Mouse (Mus musculus): ENCODE data around the gene Nadk2.

Nadk2 gene

DNA sequence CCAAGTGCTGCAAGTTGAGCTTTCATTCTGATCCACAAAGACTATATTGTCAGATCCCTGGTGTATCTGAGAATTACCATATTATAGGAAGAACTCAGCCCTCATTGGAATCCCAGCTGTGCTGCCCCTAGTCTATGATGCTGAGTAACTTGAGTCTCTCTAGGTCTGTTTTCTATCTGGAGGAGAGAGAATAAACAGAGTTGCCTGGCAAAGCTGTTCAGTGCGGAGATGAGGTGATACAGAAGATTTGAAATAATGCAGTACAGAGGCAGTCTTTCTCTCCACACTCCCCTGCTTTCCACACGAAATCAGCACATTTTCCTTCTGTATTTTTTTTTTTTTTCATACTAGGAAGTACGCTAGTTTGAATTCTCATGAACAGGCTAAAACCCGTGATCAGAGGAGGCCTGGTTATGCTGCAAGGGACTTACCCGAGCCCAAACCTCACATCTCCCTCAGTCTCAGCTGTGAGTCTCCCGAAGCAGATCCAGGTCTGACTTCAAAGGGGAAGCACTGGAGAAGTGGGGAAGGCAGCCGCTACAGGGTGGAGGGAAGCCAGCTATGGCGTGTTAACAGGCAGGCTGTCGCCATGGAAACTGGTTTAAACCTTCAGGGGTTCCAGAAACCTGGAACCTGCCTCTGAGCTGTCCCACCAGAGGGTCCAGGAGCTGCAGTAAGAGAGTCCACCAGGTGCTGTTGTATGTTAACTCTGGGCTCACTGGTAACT lies 59.9 kb downstream of the Nadk2 start:
- DNase-seq (ENCODE audit: low read depth, low spot score) = no peak

DNA sequence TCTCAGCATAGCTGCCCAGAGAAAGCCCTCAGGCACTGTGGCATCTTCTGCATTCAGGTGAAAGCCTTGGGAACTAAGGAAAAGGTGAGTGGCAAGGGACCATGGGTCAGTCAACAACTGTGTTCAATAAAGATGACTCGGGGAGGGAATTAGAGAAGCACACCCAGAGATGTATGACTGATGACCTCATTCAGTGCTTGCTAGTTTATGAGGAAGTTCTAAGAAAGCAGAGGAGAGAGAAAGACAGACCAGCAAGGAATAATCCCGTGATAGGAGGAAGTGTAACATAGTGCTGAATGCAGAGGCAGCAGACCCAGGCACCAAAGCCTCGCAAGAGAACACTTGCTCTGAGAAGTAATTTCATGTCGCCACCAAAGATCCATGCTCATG lies 60.4 kb downstream of the Nadk2 start:
- no peak for DNase-seq (ENCODE audit: low read depth, low spot score)

DNA sequence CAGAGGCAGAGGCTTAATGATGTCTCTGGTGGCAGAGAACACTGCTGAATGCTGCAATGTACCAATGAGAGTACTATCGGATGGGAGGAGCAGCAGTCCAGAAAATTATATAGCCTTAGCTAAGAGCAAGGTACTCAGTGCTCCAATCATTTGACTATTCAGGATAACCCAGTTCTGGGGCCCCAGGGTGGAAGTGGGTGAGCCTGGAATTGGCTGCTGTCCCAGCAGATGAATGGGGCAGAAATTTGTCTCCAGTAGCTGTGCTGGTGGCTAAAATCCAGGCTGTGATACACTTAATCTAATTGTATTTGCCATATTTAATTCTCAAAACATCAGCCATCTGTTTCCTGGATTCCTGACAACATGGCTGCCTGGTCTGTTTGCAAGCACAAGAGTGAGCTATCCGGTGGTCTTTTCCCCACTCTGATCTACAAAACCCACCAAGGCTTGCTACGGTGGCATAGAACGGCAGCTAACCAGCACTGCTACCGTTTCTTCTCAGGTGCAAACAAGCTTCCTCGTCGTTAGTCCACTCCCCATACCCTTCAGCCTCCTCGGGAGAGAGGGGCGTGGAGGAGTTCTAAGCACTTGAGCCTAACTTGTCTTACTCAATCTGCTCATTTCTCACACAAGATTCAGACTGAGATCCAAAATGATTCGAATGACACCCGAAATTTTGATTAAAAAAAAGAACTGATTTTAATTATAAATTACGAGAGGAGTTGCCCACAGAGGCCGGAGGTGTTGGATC lies 61.8 kb downstream of the Nadk2 start:
- no peak for DNase-seq (ENCODE audit: low read depth, low spot score)

- no peak for DNase-seq (ENCODE audit: low read depth, low spot score)
These were observed 63.9 kb downstream of the Nadk2 start for GRCm38 (mm10) chr15:9134891-9135507.

- DNase-seq (ENCODE audit: low read depth, low spot score) = no peak
These were observed 68.4 kb downstream of the Nadk2 start for GRCm38 (mm10) chr15:9139447-9139846.

- DNase-seq (ENCODE audit: low read depth, low spot score) = peak; percentile 92
These were observed 69.2 kb downstream of the Nadk2 start, which contains the start of gene Lmbrd2 for GRCm38 (mm10) chr15:9140252-9140680. TSS of gene Lmbrd2 (plus strand) at chr15:9140550.

DNA sequence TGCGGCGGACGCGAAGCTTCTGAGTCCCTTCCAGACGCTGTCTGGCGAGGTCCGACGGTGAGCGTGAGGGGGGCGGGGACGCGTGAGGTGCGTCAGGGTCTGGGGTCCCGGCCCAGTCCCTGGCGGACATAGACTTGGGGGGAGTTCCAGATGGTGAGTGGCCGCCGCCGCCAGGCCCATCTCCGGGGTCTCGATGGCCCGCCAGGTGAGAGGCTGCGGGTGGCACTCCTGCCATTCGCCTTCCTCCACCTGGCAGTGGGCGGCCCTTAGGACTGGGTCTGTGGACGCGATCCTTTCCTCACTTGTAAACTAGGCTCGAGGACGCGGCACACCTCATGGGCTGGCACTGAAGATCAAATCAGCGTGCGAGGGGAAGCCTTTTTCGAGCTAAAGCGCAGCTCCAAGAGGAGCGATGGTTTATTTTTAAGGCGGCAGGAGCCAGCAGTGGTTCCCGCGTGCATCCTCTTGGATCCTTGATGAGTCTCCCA lies 69.7 kb downstream of the Nadk2 start:
- no peak for DNase-seq (ENCODE audit: low read depth, low spot score)

DNA sequence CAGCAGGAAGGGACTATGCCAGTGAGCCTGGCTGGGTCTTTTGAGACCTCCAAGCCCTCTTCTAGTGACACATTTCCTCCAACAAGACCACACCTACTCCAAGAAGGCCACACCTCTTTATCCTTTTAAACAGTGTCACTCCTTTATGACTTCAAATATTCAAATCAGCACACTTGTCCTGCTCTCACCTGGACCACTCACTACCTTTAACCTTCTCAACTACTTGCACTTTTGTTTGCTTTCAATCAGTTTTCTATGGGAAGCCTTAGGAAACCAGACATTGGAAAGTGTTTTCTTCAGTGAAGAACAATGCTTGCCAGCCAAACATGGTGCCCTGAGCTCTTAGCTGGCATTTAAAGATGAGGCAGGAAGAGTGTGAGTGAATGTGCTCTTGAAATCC lies 84.3 kb downstream of the Nadk2 start, which contains the start of gene Skp2:
Skp2 (minus strand) TSS at position 101 of the 400 bp plus-strand sequence.
- DNase-seq (ENCODE audit: low read depth, low spot score) = no peak

All from retina, adult 2 months (tissue).